Mouse (Mus musculus): ENCODE results near the gene Cnot4. TPM values are rescaled to one million over a fixed set of nuclear protein-coding genes. Genes with fewer than 3 reads are reported as not detected.

The Cnot4 gene
- total RNA-seq, 2 experiments from 2014 or later, result 23.3 to 56.4 TPM

GRCm38 (mm10) chr6:35062446-35062845, 71.1 kb downstream of the Cnot4 start:
- ATAC-seq (replicated peaks; ENCODE audit: poor library complexity, severe bottlenecking), result no peak

GRCm38 (mm10) chr6:35043127-35043526, 90.4 kb downstream of the Cnot4 start:
- no peak for ATAC-seq (replicated peaks; ENCODE audit: poor library complexity, severe bottlenecking)

- ATAC-seq (replicated peaks; ENCODE audit: poor library complexity, severe bottlenecking), result no peak
These were observed 100.2 kb downstream of the Cnot4 start for GRCm38 (mm10) chr6:35033341-35033740.

GRCm38 (mm10) chr6:35032704-35033103, 100.8 kb downstream of the Cnot4 start:
- no peak for ATAC-seq (replicated peaks; ENCODE audit: poor library complexity, severe bottlenecking)

- no peak for ATAC-seq (replicated peaks; ENCODE audit: poor library complexity, severe bottlenecking)
These were observed 102.7 kb downstream of the Cnot4 start for GRCm38 (mm10) chr6:35030811-35031210.

- no peak for ATAC-seq (replicated peaks; ENCODE audit: poor library complexity, severe bottlenecking)
These were observed 103.3 kb downstream of the Cnot4 start for GRCm38 (mm10) chr6:35030226-35030625.

- no peak for ATAC-seq (replicated peaks; ENCODE audit: poor library complexity, severe bottlenecking)
These were observed 105.5 kb downstream of the Cnot4 start for GRCm38 (mm10) chr6:35028023-35028422.

- ATAC-seq (replicated peaks; ENCODE audit: poor library complexity, severe bottlenecking), result no peak
These were observed 106.3 kb downstream of the Cnot4 start for GRCm38 (mm10) chr6:35027257-35027656.

GRCm38 (mm10) chr6:35016624-35017023, 116.9 kb downstream of the Cnot4 start:
- ATAC-seq (replicated peaks; ENCODE audit: poor library complexity, severe bottlenecking), result no peak

- ATAC-seq (replicated peaks; ENCODE audit: poor library complexity, severe bottlenecking), result no peak
These were observed 121.6 kb downstream of the Cnot4 start for GRCm38 (mm10) chr6:35011953-35012352.

GRCm38 (mm10) chr6:35010705-35011104, 122.8 kb downstream of the Cnot4 start:
- ATAC-seq (replicated peaks; ENCODE audit: poor library complexity, severe bottlenecking), result no peak

- ATAC-seq (replicated peaks; ENCODE audit: poor library complexity, severe bottlenecking), result no peak
These were observed 131.3 kb downstream of the Cnot4 start for GRCm38 (mm10) chr6:35002261-35002669.

GRCm38 (mm10) chr6:34999101-34999500, 134.4 kb downstream of the Cnot4 start:
- no peak for ATAC-seq (replicated peaks; ENCODE audit: poor library complexity, severe bottlenecking)

- ATAC-seq (replicated peaks; ENCODE audit: poor library complexity, severe bottlenecking), result no peak
These were observed 137.0 kb downstream of the Cnot4 start for GRCm38 (mm10) chr6:34996496-34996895.

- ATAC-seq (replicated peaks; ENCODE audit: poor library complexity, severe bottlenecking), result peak; percentile 90
These were observed 138.3 kb downstream of the Cnot4 start for GRCm38 (mm10) chr6:34995265-34995681.

- ATAC-seq (replicated peaks; ENCODE audit: poor library complexity, severe bottlenecking), result peak; percentile 52
These were observed 138.8 kb downstream of the Cnot4 start for GRCm38 (mm10) chr6:34994692-34995091.

GRCm38 (mm10) chr6:34989263-34989662, 144.3 kb downstream of the Cnot4 start:
- ATAC-seq (replicated peaks; ENCODE audit: poor library complexity, severe bottlenecking), result no peak

- ATAC-seq (replicated peaks; ENCODE audit: poor library complexity, severe bottlenecking), result peak; percentile 48
These were observed 145.3 kb downstream of the Cnot4 start, which contains the start of gene Slc23a4 for GRCm38 (mm10) chr6:34988081-34988761. TSS of gene Slc23a4 (minus strand) at chr6:34988404.

GRCm38 (mm10) chr6:34987085-34987645, 146.4 kb downstream of the Cnot4 start:
- peak; percentile 88 for ATAC-seq (replicated peaks; ENCODE audit: poor library complexity, severe bottlenecking)

GRCm38 (mm10) chr6:34980661-34981060, 152.9 kb downstream of the Cnot4 start:
- 0 out of 2 replicates have a peak, but pooled peaks have one; percentile 27 for ATAC-seq (replicated peaks; ENCODE audit: poor library complexity, severe bottlenecking)

GRCm38 (mm10) chr6:34979291-34979690, 154.2 kb downstream of the Cnot4 start:
- no peak for ATAC-seq (replicated peaks; ENCODE audit: poor library complexity, severe bottlenecking)

All from granulocyte monocyte progenitor cell, adult 5-6 weeks (primary cell).